Mouse (Mus musculus) liver, embryonic 14.5 days (tissue): ENCODE results near the gene Abcg5. TPM values are rescaled to one million over a fixed set of nuclear protein-coding genes. Genes with fewer than 3 reads are reported as not detected.

Experiments
- ATAC-seq: fragments of 200-750 bp; cut with Nextera tagmentation; 2 replicates; pipeline ENCODE4 v1.8.0; 2017; ENCODE audit warnings: moderate number of reproducible peaks, mild to moderate bottlenecking, moderate library complexity; ENCODE audit not compliant: insufficient read depth
- DNase-seq, 3 experiments: peaks; one replicate each; pipeline ENCODE4 v3.0.0-alpha.2; 2012 to 2013; ENCODE audit warnings: low read depth in 3 of 3, low spot score in 3 of 3
- H3K27ac ChIP-seq: fragments of 300-500 bp; sonication (generic); 2 replicates; pipeline ENCODE4 v1.5.1; 2014; ENCODE audit warnings: moderate library complexity, mild to moderate bottlenecking, control low read depth, inconsistent platforms
- H3K27me3 ChIP-seq: fragments of 300-500 bp; sonication (generic); 2 replicates; pipeline ENCODE4 v1.6.1; 2014; ENCODE audit warnings: mild to moderate bottlenecking, low read length, moderate library complexity; ENCODE audit not compliant: control insufficient read depth, insufficient read depth
- H3K36me3 ChIP-seq: fragments of 300-500 bp; sonication (generic); replicated peaks from 2 replicates; pipeline ENCODE4 v1.6.1; 2014; ENCODE audit warnings: low read depth; ENCODE audit not compliant: control insufficient read depth, insufficient read depth
- H3K4me1 ChIP-seq, 2 experiments: fragments of 200-500 bp in 1 of 2; fragments of 300-500 bp in 1 of 2; sonication (generic) in 1 of 2; replicated peaks; 2 replicates each; pipeline ENCODE4 v1.6.1; 2012 to 2014; ENCODE audit warnings: antibody characterized with exemption in 1 of 2, inconsistent platforms in 1 of 2, low read length in 1 of 2; ENCODE audit not compliant: control insufficient read depth in 2 of 2, insufficient read depth in 2 of 2
- H3K4me2 ChIP-seq: fragments of 300-500 bp; sonication (generic); 2 replicates; pipeline ENCODE4 v1.6.1; 2014; ENCODE audit warnings: low read depth, mild to moderate bottlenecking, control low read depth, moderate library complexity
- H3K4me3 ChIP-seq, 2 experiments: fragments of 200-500 bp in 1 of 2; fragments of 300-500 bp in 1 of 2; sonication (generic) in 1 of 2; 2 replicates each; pipeline ENCODE4 v1.5.1; 2012 to 2014; ENCODE audit warnings: low read depth in 2 of 2, low read length in 2 of 2, mild to moderate bottlenecking in 2 of 2, control low read depth in 1 of 2, inconsistent platforms in 1 of 2, moderate library complexity in 1 of 2; ENCODE audit not compliant: insufficient read depth in 1 of 2
- H3K9ac ChIP-seq: fragments of 300-500 bp; sonication (generic); replicated peaks from 2 replicates; pipeline ENCODE4 v1.6.1; 2014; ENCODE audit warnings: mild to moderate bottlenecking, control low read depth, moderate library complexity
- H3K9me3 ChIP-seq: fragments of 300-500 bp; sonication (generic); 2 replicates; pipeline ENCODE4 v1.6.1; 2016; ENCODE audit warnings: low read length, mixed read lengths; ENCODE audit not compliant: control insufficient read depth
- CTCF ChIP-seq: IDR thresholded peaks from 2 replicates; pipeline ENCODE4 v1.5.1; 2016; ENCODE audit warnings: antibody characterized with exemption, low read depth, control low read depth
- EP300 ChIP-seq: IDR thresholded peaks from 2 replicates; pipeline ENCODE4 v1.6.1; 2016; ENCODE audit warnings: antibody characterized with exemption, low read depth
- WGBS: fragments of 180-500 bp; shearing (Covaris S2); extraction: QIAGEN DNeasy Blood & Tissue Kit; methylation state at CpG from one replicate; pipeline ENCODE4 v1.1.7; 2014; ENCODE audit not compliant: insufficient replicate concordance; 5-methylcytosine and 5-hydroxymethylcytosine counted together
- polyA plus RNA-seq, 2 experiments: library from polyadenylated mRNA; depleted of rRNA in 1 of 2; stranded (reverse) in 1 of 2; unstranded in 1 of 2; fragments of >200 nt; fragmentation: Nextera tagmentation in 1 of 2; extraction: Ambion mirVana in 1 of 2; gene quantifications; 2 replicates each; pipeline versions ENCODE4 v1.2.1 to v1.2.3; 2012 to 2014

Gene Abcg5
- polyA plus RNA-seq, 2 experiments, result 0.33 TPM

- DNase-seq, result no peak
- WGBS, result 82% methylated on average over 16 of the region's 16 CpGs
Measured at GRCm38 (mm10) chr17:84716252-84716872, 33.6 kb upstream of the Abcg5 start.

GRCm38 (mm10) chr17:84714930-84715329 is 32.1 kb upstream of the Abcg5 start:
- DNase-seq, result no peak
- TF ChIP-seq EP300, result no peak
- TF ChIP-seq CTCF, result no peak
- Histone ChIP-seq H3K27me3 (no peaks in the 10 kb centered on the region), H3K9ac (no peak overlapping the region), H3K4me3 (no peak overlapping the region), H3K9me3 (no peaks in the 10 kb centered on the region), H3K4me1 (no peaks in the 10 kb centered on the region), H3K4me2 (no peak overlapping the region), H3K36me3 (peaks cover 19% of the 10 kb centered on the region), H3K27ac (no peak overlapping the region)
- WGBS, result 75% methylated on average over 4 of the region's 4 CpGs
- no peak for ATAC-seq

More at GRCm38 (mm10) chr17:84716252-84716872, 33.6 kb upstream of the Abcg5 start:
- Histone ChIP-seq H3K9me3 (no peaks in the 10 kb centered on the region), H3K9ac (no peak overlapping the region), H3K27me3 (no peaks in the 10 kb centered on the region), H3K27ac (no peak overlapping the region), H3K36me3 (peaks cover 19% of the 10 kb centered on the region), H3K4me1 (no peaks in the 10 kb centered on the region), H3K4me3 (no peak overlapping the region), H3K4me2 (no peak overlapping the region)
- no peak for ATAC-seq
- TF ChIP-seq EP300 (no peak), CTCF (no peak)

GRCm38 (mm10) chr17:84713563-84714164 is 30.9 kb upstream of the Abcg5 start:
- peaks cover 25% of the 10 kb centered on the region for H3K36me3 ChIP-seq
- no peak for TF ChIP-seq CTCF
- no peak overlapping the region for H3K4me2 ChIP-seq
- DNase-seq, result no peak
- H3K27me3 ChIP-seq, result no peaks in the 10 kb centered on the region
- H3K9ac ChIP-seq, result no peak overlapping the region
- no peaks in the 10 kb centered on the region for H3K4me1 ChIP-seq
- WGBS, result 89% methylated on average over 18 of the region's 18 CpGs
- ATAC-seq, result no peak
- no peak overlapping the region for H3K4me3 ChIP-seq
- H3K9me3 ChIP-seq, result no peaks in the 10 kb centered on the region
- H3K27ac ChIP-seq, result no peak overlapping the region

- no peaks in the 10 kb centered on the region for H3K9me3 ChIP-seq
Measured at GRCm38 (mm10) chr17:84709403-84709851, 26.6 kb upstream of the Abcg5 start.

GRCm38 (mm10) chr17:84708818-84709217 is 26.0 kb upstream of the Abcg5 start:
- no peaks in the 10 kb centered on the region for H3K9me3 ChIP-seq
- H3K27me3 ChIP-seq, result no peaks in the 10 kb centered on the region
- ATAC-seq (no peak), DNase-seq (no peak)
- no peak overlapping the region for H3K27ac ChIP-seq
- no peak for TF ChIP-seq CTCF
- H3K9ac ChIP-seq, result no peak overlapping the region
- H3K4me1 ChIP-seq, result no peaks in the 10 kb centered on the region
- no peak overlapping the region for H3K4me3 ChIP-seq
- H3K36me3 ChIP-seq, result peaks cover 20% of the 10 kb centered on the region
- 79% methylated on average over 7 of the region's 7 CpGs for WGBS
- H3K4me2 ChIP-seq, result no peak overlapping the region

More at GRCm38 (mm10) chr17:84709403-84709851, 26.6 kb upstream of the Abcg5 start:
- DNase-seq, result no peak
- Histone ChIP-seq H3K4me2 (no peak overlapping the region), H3K27me3 (no peaks in the 10 kb centered on the region), H3K4me3 (no peak overlapping the region), H3K9ac (no peak overlapping the region), H3K27ac (no peak overlapping the region), H3K36me3 (peaks cover 20% of the 10 kb centered on the region), H3K4me1 (no peaks in the 10 kb centered on the region)
- no peak for ATAC-seq
- 84% methylated on average over 17 of the region's 17 CpGs for WGBS
- no peak for TF ChIP-seq EP300
- TF ChIP-seq CTCF, result peak; percentile 8; the same call in 1 of the 2 replicates
